Mouse (Mus musculus): ENCODE results near the gene Cfap44.

DNA sequence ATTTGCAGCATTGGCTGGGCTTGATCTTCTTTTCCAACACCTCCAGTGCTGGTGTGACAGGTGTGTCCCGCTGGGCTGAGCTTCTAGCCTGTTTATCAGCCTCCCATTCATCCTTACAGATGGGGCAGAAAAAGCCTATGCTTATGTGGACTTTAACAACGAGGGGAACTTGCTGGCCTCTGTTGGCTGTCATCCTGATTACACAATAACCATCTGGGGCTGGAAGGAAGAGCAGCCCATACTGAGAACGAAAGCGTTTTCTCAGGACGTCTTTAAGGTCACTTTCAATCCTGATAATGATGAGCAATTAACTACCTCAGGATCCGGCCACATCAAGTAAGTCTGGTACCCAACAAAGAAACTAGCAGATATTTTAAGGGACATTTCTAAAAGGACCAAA, 15.6 kb downstream of the Cfap44 start:
- TF ChIP-seq CTCF (IDR thresholded peaks at IDR 0.05) = no peak
- TF ChIP-seq EP300 (IDR thresholded peaks at IDR 0.05) = no peak
